Mouse (Mus musculus): ENCODE measurements around the gene Zfyve28. TPM values are rescaled to one million over a fixed set of nuclear protein-coding genes. Genes with fewer than 3 reads are reported as not detected.
A peak's percentile ranks its signal among the peaks of the same experiment; 100 is the strongest.

Gene Zfyve28
- total RNA-seq, 2 experiments from 2014 or later: 0.36 to 0.60 TPM

DNA sequence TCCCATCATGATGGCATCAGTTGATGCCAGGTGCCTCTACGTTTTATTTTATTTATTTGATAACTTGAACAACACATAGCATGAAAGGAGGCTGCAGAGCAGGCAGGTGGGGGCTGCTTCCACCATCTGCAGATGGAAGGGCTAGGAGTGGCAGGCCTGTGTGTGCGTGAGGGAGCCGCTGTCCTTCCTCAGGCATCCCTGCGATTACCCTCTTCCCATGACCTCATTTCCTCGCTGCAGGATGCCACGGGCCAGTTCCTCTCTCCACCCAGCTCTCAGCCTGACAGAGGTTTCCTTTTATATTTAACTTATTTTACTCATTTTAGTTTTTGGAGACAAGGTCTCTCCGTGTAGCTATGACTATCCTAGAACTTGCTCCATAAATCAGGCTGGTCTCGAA is 33.9 kb downstream of the Zfyve28 start:
- intact Hi-C loops (cut with DNase I): loop anchor here (2.0 kb wide), 1 partner anchor 46 kb away; no protein-coding TSS in a partner anchor
- DNase-seq (ENCODE audit: low spot score): no peak

DNA sequence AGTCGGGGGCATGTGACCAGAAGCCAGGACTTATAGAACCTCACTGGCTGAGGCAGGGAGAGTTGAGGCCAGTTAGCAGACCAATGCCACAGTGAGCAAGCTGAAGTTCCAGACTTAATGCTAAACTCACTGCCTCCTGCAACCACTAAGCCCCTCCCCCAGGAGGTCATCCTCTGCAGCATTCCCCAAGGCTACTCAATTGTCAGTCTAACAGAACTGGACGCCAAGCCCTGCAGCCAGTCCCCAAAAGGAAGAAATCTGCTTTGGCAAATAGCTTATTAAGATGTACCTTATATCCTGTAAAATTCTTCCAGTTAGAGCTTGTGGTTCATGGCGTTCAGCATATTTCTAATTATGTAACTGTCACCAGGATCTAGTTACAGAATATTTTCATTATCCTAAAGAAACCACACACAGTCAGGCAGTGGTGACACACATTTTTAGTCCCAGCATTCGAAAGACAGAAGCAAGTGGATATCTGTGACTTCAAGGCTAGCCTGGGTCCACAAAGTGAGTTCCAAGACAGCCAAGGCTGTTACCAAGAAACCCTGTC is 35.2 kb downstream of the Zfyve28 start:
- no peak for DNase-seq (ENCODE audit: low spot score)
- intact Hi-C loops (cut with DNase I): no loop called here

DNA sequence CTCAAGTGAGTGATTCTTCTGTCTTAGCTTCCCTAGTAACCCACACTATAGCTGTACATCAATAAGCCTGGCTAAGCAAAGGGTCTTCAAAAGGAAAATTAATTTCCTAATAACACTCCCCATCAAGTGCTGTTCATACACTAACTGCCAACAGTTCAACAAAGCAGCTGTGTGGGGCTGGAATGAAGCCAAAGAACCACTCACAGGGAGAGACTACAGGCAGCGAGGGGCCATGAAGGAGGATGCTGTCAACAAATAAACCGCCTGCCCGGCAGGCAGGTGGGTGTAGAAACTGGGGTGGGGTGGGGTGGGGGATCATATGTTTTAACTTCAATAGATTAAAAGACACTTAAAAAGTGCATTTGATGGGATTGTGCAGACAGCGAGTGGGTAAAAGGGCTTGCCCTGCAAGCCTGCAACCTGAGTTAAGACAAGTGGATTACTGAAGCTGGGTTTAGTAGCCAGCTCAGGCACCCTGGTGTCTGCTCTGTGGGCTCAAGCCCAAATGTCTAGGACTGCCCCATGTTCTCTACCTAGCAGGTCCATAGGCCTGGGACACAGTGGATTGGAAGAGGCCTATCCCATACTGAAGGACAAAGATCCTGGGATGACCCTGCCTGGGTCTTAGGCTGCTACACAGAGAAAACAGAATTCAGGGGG is 35.8 kb downstream of the Zfyve28 start:
- no peak for DNase-seq (ENCODE audit: low spot score)
- intact Hi-C loops (cut with DNase I): no loop called here

- no peak for DNase-seq (ENCODE audit: low spot score)
- intact Hi-C loops (cut with DNase I): no loop called here
These were observed 36.5 kb downstream of the Zfyve28 start for GRCm38 (mm10) chr5:34251794-34252193.

DNA sequence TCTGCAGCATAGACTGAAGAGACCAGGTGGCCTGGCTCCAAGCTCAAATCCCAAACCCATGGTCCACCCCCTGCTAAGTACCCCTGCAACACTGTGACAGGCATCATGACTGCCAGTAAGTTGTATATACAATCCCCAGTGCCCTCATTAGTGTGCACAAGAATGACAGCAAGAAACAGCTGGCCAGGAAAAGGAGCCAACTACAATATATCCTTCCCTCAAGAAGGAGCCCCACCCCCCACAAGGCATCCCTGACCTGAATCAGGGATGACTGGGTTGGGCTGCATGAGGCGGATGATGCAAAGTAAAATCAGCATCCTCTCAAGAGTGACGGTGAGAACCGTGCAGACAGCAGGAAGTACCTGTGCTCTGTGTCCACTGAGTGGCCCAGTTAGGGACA is 38.2 kb downstream of the Zfyve28 start:
- intact Hi-C loops (cut with DNase I): no loop called here
- no peak for DNase-seq (ENCODE audit: low spot score)

DNA sequence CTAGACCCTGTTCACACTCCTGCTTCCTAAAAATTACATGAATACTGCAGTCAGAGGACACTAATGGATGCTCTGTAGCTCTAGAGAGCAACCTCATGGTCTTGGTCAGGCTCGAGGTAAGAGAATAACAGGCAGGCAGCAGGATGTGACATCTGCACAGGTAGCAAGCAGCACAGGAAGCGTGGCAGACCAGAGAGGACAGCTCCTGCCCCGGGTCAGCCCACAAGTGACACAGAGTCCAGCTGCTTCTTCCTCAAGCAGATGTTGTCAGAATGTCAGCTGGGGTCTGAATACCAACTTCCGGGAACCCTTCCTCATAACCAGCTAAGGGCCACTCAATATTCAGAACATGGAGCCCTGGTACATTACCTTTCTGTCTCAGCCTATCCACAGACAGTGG is 39.1 kb downstream of the Zfyve28 start:
- DNase-seq (ENCODE audit: low spot score): no peak
- intact Hi-C loops (cut with DNase I): no loop called here

- intact Hi-C loops (cut with DNase I): no loop called here
- DNase-seq (ENCODE audit: low spot score): no peak
These were observed 41.8 kb downstream of the Zfyve28 start for GRCm38 (mm10) chr5:34246443-34246842.

GRCm38 (mm10) chr5:34243062-34243461 is 45.2 kb downstream of the Zfyve28 start:
- intact Hi-C loops (cut with DNase I): no loop called here
- no peak for DNase-seq (ENCODE audit: low spot score)

DNA sequence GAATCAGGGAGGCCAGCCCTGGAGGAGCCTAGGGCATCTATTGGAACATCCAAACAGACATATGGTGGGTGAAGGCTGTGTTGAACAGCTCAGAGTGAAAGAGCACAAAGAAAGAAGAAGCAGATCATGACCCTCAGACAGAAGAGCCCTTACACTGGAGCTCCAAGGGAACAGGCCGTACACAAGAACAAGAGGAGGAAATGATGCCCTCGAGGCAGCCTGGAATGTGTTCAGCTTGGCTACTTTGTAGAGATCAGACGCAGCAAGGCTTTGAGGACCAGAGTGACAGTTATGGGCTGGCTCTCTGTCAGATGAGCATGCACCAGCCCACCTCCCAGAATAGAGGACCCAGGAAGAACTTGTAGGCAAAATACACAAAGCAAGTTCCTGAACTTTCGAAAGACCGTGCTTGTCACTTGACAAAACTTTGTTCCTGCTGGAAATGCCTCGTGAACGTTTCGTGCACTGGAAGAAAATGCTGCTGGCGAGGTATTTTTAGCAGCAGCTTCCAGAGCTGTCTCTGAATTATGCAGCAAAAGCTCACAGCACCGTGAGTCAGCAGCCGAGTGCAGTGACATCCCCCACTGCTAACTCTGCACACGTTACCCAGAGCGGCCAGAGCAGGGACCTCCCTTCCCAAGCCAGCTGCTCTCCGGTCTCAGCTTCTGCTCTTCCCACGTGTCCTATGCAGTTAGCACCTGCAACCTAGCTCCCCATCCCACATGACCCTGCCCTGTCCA is 45.9 kb downstream of the Zfyve28 start:
- intact Hi-C loops (cut with DNase I): no loop called here
- peak; percentile 29 for DNase-seq (ENCODE audit: low spot score)

DNA sequence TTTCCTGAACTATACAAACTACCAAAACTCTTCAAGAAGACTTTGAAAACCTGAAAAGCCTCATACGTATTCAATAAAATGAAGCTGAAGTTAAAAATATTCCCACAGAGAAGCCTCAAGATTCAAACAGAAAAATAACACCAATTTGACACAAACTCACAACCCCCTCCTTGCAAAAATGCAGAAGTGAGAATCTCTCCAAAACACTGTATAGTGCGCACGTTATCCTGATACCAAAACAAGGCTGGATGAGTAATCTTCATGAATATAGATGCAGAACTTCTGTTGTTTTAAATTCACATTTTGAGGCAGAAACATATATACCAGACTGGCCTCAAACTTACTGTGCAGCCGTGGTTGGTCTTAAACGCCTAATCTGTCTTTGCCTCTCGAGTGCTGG is 49.8 kb downstream of the Zfyve28 start:
- intact Hi-C loops (cut with DNase I): no loop called here
- no peak for DNase-seq (ENCODE audit: low spot score)

- intact Hi-C loops (cut with DNase I): no loop called here
These were observed 52.3 kb downstream of the Zfyve28 start for GRCm38 (mm10) chr5:34235898-34236420.

DNA sequence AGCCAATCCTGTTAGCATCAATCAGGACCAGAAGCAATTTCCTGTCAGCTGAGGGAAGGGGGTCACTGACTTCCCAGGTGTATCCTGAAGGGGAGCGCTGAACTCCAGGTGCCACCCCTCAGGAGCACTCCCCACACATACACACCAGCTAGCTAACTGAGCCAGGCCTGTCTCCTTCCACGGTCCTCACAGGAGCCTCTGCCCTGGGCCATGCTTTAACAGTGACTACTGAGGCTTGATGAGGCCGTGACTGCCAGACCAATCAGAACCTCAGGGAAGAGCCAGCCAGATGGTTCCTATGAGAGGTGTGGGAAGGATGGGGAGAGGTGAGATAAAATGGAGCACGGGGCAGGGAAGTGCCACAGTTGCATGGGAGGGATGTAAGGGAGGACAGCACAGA is 53.2 kb downstream of the Zfyve28 start:
- DNase-seq (ENCODE audit: low spot score): no peak
- intact Hi-C loops (cut with DNase I): no loop called here

More at GRCm38 (mm10) chr5:34235898-34236420, 52.3 kb downstream of the Zfyve28 start:
- DNase-seq (ENCODE audit: low spot score): no peak

DNA sequence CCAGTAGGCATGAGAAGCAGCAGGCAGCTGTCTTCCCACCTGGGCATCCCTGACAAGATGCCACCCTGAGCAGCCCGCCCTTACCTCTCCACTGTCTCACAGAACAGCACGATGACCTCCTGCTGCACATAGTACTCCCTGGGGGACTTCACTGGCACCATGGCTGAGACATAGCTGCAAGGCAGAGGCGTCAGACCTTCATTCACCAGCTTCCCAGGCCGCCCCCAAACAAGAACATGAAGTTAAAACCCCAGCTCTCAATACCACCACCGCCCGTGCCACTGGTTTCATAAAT is 55.1 kb downstream of the Zfyve28 start:
- no peak for DNase-seq (ENCODE audit: low spot score)
- intact Hi-C loops (cut with DNase I): no loop called here

GRCm38 (mm10) chr5:34232481-34233220 is 55.6 kb downstream of the Zfyve28 start:
- intact Hi-C loops (cut with DNase I): no loop called here
- DNase-seq (ENCODE audit: low spot score): no peak

DNA sequence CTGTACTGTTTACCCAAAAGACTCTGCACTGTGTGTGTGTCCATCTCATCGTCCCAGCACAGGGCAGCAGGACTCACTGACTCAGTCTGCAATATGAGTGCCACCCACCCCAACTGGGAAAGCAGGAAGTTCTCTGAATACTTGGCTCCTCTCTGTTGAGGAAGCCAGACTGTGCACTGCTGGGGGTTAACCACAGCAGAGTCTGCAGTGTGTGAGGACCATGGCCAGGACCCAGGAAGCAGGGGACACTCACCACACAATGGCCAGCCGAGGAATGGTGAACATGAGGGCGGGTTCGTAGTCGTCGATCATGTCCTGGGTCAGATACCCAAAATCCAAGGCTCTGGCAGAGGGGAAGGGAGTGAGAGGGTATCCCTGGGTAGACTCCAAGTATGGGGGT is 56.3 kb downstream of the Zfyve28 start:
- no peak for DNase-seq (ENCODE audit: low spot score)
- intact Hi-C loops (cut with DNase I): no loop called here

DNA sequence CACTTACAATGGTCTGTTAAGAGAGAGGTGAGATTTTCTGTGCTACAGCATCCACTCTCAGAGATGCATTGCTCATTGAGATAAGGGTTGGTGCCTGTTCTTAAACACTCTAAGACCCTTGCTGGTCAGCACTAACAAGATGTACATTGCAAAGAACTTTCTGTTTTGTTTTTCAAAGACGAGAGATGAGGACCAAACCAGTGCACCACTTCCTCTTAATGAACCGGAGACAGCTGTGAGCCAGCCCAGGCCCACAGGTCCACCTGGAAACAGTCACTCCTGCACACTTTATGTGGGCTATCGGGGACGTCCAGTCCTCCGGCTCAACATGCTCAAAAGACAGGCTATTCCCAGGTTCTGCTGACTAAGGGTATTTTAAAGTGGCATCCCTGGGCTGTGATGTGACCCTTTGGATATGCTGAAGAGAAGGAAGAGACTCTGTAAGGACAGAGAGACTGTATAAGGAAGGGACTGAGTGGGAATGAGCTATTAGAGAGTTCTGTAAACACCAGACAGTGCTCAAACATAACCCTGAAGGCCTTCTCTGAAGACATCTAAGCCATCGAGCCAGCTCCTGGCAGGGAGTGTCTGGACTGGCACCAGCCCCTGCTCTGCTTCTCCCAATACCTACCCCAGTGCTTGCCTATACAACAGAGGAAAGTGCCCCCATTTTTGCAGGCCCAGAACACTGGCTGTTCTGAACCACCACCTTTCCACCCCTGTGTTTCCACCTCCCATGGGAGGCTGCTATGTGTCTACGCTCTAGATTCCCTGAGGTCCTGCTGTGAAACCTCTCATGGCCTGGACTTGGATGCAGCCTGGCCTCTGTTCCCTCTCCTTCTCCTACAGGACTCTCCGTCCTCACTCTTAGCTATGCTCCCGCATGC is 57.4 kb downstream of the Zfyve28 start:
- intact Hi-C loops (cut with DNase I): no loop called here
- no peak for DNase-seq (ENCODE audit: low spot score)

GRCm38 (mm10) chr5:34229503-34229902 is 58.7 kb downstream of the Zfyve28 start:
- intact Hi-C loops (cut with DNase I): no loop called here

DNA sequence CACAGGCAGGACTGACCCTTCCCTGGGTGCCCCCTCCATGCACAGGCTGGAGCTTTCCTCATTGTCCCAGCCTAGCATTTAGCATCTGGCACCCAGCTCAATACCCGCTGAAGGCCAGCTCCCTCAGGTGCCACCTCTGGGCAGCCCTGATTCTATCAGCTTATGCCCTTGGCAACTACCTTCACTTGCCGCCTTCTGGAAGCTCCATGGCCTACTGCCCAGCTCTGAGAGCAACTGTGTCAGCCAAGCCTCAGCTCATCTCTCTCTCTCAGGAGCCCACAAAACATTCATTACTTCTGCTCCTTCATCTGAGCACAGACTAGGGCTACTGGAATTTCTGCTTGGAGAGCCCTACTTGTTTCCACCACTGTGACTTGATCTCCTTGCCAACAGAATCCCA is 62.7 kb downstream of the Zfyve28 start:
- DNase-seq (ENCODE audit: low spot score): no peak
- intact Hi-C loops (cut with DNase I): no loop called here

More at GRCm38 (mm10) chr5:34229503-34229902, 58.7 kb downstream of the Zfyve28 start:
- no peak for DNase-seq (ENCODE audit: low spot score)

GRCm38 (mm10) chr5:34224515-34224914 is 63.7 kb downstream of the Zfyve28 start:
- intact Hi-C loops (cut with DNase I): no loop called here
- no peak for DNase-seq (ENCODE audit: low spot score)

- DNase-seq (ENCODE audit: low spot score): no peak
- intact Hi-C loops (cut with DNase I): no loop called here
These were observed 68.2 kb downstream of the Zfyve28 start for GRCm38 (mm10) chr5:34220001-34220400.

All from heart, postnatal 25 days (tissue).